Mouse (Mus musculus): Measurements from ENCODE around the gene Timeless. TPM values are rescaled to one million over a fixed set of nuclear protein-coding genes. Genes with fewer than 3 reads are reported as not detected.
"Not testable (repeated sequence)": the region's sequence is repeated elsewhere in the genome, so short reads cannot be mapped to it uniquely, and the experiment has no call there.

Timeless gene
- polyA plus RNA-seq, 1 experiment from 2014 or later: 43.7 TPM

GRCm38 (mm10) chr10:128280943-128281342 is 49.1 kb downstream of the Timeless start:
- Histone ChIP-seq H3K36me3 (peaks cover 33% of the 10 kb centered on the region), H3K9ac (no peak overlapping the region), H3K4me2 (no peak overlapping the region), H3K9me3 (no peaks in the 10 kb centered on the region), H3K27ac (no peak overlapping the region), H3K27me3 (replicated peaks) (no peaks in the 10 kb centered on the region), H3K4me3 (replicated peaks) (no peak overlapping the region), H3K4me1 (no peaks in the 10 kb centered on the region)
- WGBS: 78% methylated on average over 6 of the region's 6 CpGs
- ATAC-seq (ENCODE audit: insufficient read depth, low FRiP score, low read depth): no peak

GRCm38 (mm10) chr10:128281682-128282081 is 49.8 kb downstream of the Timeless start:
- no peaks in the 10 kb centered on the region for H3K9me3 ChIP-seq
- WGBS: 90% methylated on average over 14 of the region's 14 CpGs
- H3K36me3 ChIP-seq: peaks cover 32% of the 10 kb centered on the region

GRCm38 (mm10) chr10:128282886-128283450 is 51.1 kb downstream of the Timeless start:
- no peaks in the 10 kb centered on the region for H3K27me3 ChIP-seq (replicated peaks)
- no peak overlapping the region for H3K9ac ChIP-seq
- no peaks in the 10 kb centered on the region for H3K4me1 ChIP-seq
- no peak overlapping the region for H3K4me3 ChIP-seq (replicated peaks)
- H3K36me3 ChIP-seq: peaks cover 28% of the 10 kb centered on the region
- 86% methylated on average over 20 of the region's 20 CpGs for WGBS
- no peaks in the 10 kb centered on the region for H3K9me3 ChIP-seq
- ATAC-seq (ENCODE audit: insufficient read depth, low FRiP score, low read depth): no peak
- no peak overlapping the region for H3K4me2 ChIP-seq
- H3K27ac ChIP-seq: no peak overlapping the region

More at GRCm38 (mm10) chr10:128281682-128282081, 49.8 kb downstream of the Timeless start:
- no peaks in the 10 kb centered on the region for H3K4me1 ChIP-seq
- H3K27ac ChIP-seq: no peak overlapping the region
- ATAC-seq (ENCODE audit: insufficient read depth, low FRiP score, low read depth): no peak
- H3K9ac ChIP-seq: no peak overlapping the region
- H3K27me3 ChIP-seq (replicated peaks): no peaks in the 10 kb centered on the region
- no peak overlapping the region for H3K4me2 ChIP-seq
- H3K4me3 ChIP-seq (replicated peaks): no peak overlapping the region

GRCm38 (mm10) chr10:128283604-128284579 is 52.0 kb downstream of the Timeless start:
- Histone ChIP-seq H3K9ac (no peak overlapping the region), H3K4me3 (replicated peaks) (no peak overlapping the region), H3K4me1 (no peaks in the 10 kb centered on the region), H3K4me2 (no peak overlapping the region), H3K27ac (no peak overlapping the region), H3K9me3 (no peaks in the 10 kb centered on the region), H3K36me3 (peaks cover 23% of the 10 kb centered on the region), H3K27me3 (replicated peaks) (no peaks in the 10 kb centered on the region)
- WGBS: 63% methylated on average over 31 of the region's 31 CpGs
- no peak for ATAC-seq (ENCODE audit: insufficient read depth, low FRiP score, low read depth)

- peaks cover 13% of the 10 kb centered on the region for H3K36me3 ChIP-seq
- not testable (repeated sequence) for H3K27ac ChIP-seq; H3K4me3 ChIP-seq (replicated peaks); H3K9me3 ChIP-seq; ATAC-seq (ENCODE audit: insufficient read depth, low FRiP score, low read depth); H3K4me1 ChIP-seq; H3K4me2 ChIP-seq; H3K27me3 ChIP-seq (replicated peaks); H3K9ac ChIP-seq
- WGBS: 67% methylated on average over 1 of the region's 1 CpGs
Observed at GRCm38 (mm10) chr10:128290594-128290993, 58.7 kb downstream of the Timeless start.

- Histone ChIP-seq H3K27ac (no peak overlapping the region; the same call in 1 of the 2 replicates), H3K27me3 (replicated peaks) (no peaks in the 10 kb centered on the region), H3K9ac (no peak overlapping the region), H3K4me3 (replicated peaks) (no peak overlapping the region), H3K36me3 (peaks cover 7% of the 10 kb centered on the region; the same call in 1 of the 2 replicates), H3K4me1 (no peaks in the 10 kb centered on the region), H3K9me3 (no peaks in the 10 kb centered on the region), H3K4me2 (no peak overlapping the region)
- 64% methylated on average over 13 of the region's 13 CpGs for WGBS
- ATAC-seq (ENCODE audit: insufficient read depth, low FRiP score, low read depth): no peak
Observed at GRCm38 (mm10) chr10:128296370-128297090, 64.7 kb downstream of the Timeless start.

GRCm38 (mm10) chr10:128297221-128297620 is 65.4 kb downstream of the Timeless start:
- WGBS: 67% methylated on average over 4 of the region's 4 CpGs
- Histone ChIP-seq H3K4me3 (replicated peaks) (no peak overlapping the region), H3K9me3 (no peaks in the 10 kb centered on the region), H3K4me1 (peaks cover under 1% of the 10 kb centered on the region; the same call in 1 of the 2 replicates), H3K9ac (no peak overlapping the region), H3K4me2 (no peak overlapping the region), H3K27me3 (replicated peaks) (no peaks in the 10 kb centered on the region), H3K36me3 (peaks cover 2% of the 10 kb centered on the region; the same call in 1 of the 2 replicates), H3K27ac (no peak overlapping the region)
- no peak for ATAC-seq (ENCODE audit: insufficient read depth, low FRiP score, low read depth)

- Histone ChIP-seq H3K36me3 (no peaks in the 10 kb centered on the region), H3K9ac (no peak overlapping the region)
- 56% methylated on average over 11 of the region's 11 CpGs for WGBS
Observed at GRCm38 (mm10) chr10:128297622-128298021, 65.8 kb downstream of the Timeless start.

GRCm38 (mm10) chr10:128298243-128298642 is 66.4 kb downstream of the Timeless start:
- no peak overlapping the region for H3K9ac ChIP-seq
- H3K4me3 ChIP-seq (replicated peaks): no peak overlapping the region
- no peak overlapping the region for H3K27ac ChIP-seq
- no peaks in the 10 kb centered on the region for H3K36me3 ChIP-seq
- 65% methylated on average over 6 of the region's 6 CpGs for WGBS
- no peaks in the 10 kb centered on the region for H3K9me3 ChIP-seq
- ATAC-seq (ENCODE audit: insufficient read depth, low FRiP score, low read depth): no peak
- no peaks in the 10 kb centered on the region for H3K27me3 ChIP-seq (replicated peaks)
- no peak overlapping the region for H3K4me2 ChIP-seq
- peaks cover 5% of the 10 kb centered on the region; the same call in 1 of the 2 replicates for H3K4me1 ChIP-seq

More at GRCm38 (mm10) chr10:128297622-128298021, 65.8 kb downstream of the Timeless start:
- Histone ChIP-seq H3K27ac (no peak overlapping the region), H3K9me3 (no peaks in the 10 kb centered on the region), H3K4me2 (no peak overlapping the region), H3K4me1 (peaks cover 5% of the 10 kb centered on the region; the same call in 1 of the 2 replicates), H3K4me3 (replicated peaks) (no peak overlapping the region), H3K27me3 (replicated peaks) (no peaks in the 10 kb centered on the region)
- peak; percentile 27; the same call in 1 of the 2 replicates for ATAC-seq (ENCODE audit: insufficient read depth, low FRiP score, low read depth)

- WGBS: 81% methylated on average over 11 of the region's 11 CpGs
- peaks cover 7% of the 10 kb centered on the region for H3K4me1 ChIP-seq
- no peak within 1 kb of the TSS for H3K27ac ChIP-seq
Observed at GRCm38 (mm10) chr10:128298702-128299171, 66.9 kb downstream of the Timeless start, which contains the start of gene Il23a. Gene Il23a, minus strand, starts transcription at chr10:128298752.

GRCm38 (mm10) chr10:128302357-128302756 is 70.5 kb downstream of the Timeless start:
- peak overlapping the region; percentile 64 for H3K4me3 ChIP-seq (replicated peaks)
- H3K4me1 ChIP-seq: peaks cover 14% of the 10 kb centered on the region
- H3K9me3 ChIP-seq: no peaks in the 10 kb centered on the region
- H3K4me2 ChIP-seq: peak overlapping the region; percentile 72
- peak overlapping the region; percentile 98 for H3K27ac ChIP-seq
- ATAC-seq (ENCODE audit: insufficient read depth, low FRiP score, low read depth): no peak
- H3K27me3 ChIP-seq (replicated peaks): no peaks in the 10 kb centered on the region
- peak overlapping the region; percentile 61; the same call in 1 of the 2 replicates for H3K9ac ChIP-seq
- no peaks in the 10 kb centered on the region for H3K36me3 ChIP-seq
- WGBS: 26% methylated on average over 3 of the region's 3 CpGs

More at GRCm38 (mm10) chr10:128298702-128299171, 66.9 kb downstream of the Timeless start, which contains the start of gene Il23a:
- no peak within 1 kb of the TSS for H3K4me2 ChIP-seq
- H3K9me3 ChIP-seq: no peaks in the 10 kb centered on the region
- H3K9ac ChIP-seq: no peak within 1 kb of the TSS
- H3K36me3 ChIP-seq: no peaks in the 10 kb centered on the region
- no peak for ATAC-seq (ENCODE audit: insufficient read depth, low FRiP score, low read depth)
- no peak within 1 kb of the TSS for H3K4me3 ChIP-seq (replicated peaks)
- H3K27me3 ChIP-seq (replicated peaks): no peaks in the 10 kb centered on the region

Measured in stomach, embryonic 15.5 days (tissue).